Mouse (Mus musculus) megakaryocyte, embryonic 14.5 days (primary cell): Measurements from ENCODE around the gene Eci1. TPM values are rescaled to one million over a fixed set of nuclear protein-coding genes. Genes with fewer than 3 reads are reported as not detected.

Experiments used
- H3K27me3 ChIP-seq: replicated peaks from 2 replicates; pipeline ENCODE3; 2012; ENCODE audit warnings: inconsistent platforms
- H3K36me3 ChIP-seq: replicated peaks from 2 replicates; pipeline ENCODE3; 2012; ENCODE audit warnings: low read length, inconsistent platforms, mixed read lengths
- H3K4me1 ChIP-seq: 2 replicates; pipeline ENCODE4 v1.6.1; 2012; ENCODE audit warnings: inconsistent platforms
- H3K4me3 ChIP-seq: replicated peaks from 2 replicates; pipeline ENCODE3; 2012; ENCODE audit warnings: moderate library complexity, mild to moderate bottlenecking, inconsistent platforms
- H3K9me3 ChIP-seq: 2 replicates; pipeline ENCODE4 v1.6.1; 2012; ENCODE audit warnings: inconsistent platforms
- FLI1 ChIP-seq: IDR thresholded peaks from 2 replicates; pipeline ENCODE4 v1.6.1; 2012; ENCODE audit warnings: low read length, inconsistent platforms, mixed read lengths
- GATA1 ChIP-seq: IDR thresholded peaks from 3 replicates; pipeline ENCODE4 v1.6.1; 2012; ENCODE audit warnings: mixed read lengths, low read length, inconsistent platforms, borderline replicate concordance
- polyA plus RNA-seq: library from polyadenylated mRNA; stranded (reverse); fragments of >175 nt; gene quantifications from 2 replicates; pipeline ENCODE4 v1.2.3, GENCODE M21; 2012; ENCODE audit warnings: low replicate concordance; ENCODE audit not compliant: insufficient read depth

Eci1 gene
- polyA plus RNA-seq, result 11.7 and 67.7 TPM in 2 replicates

DNA sequence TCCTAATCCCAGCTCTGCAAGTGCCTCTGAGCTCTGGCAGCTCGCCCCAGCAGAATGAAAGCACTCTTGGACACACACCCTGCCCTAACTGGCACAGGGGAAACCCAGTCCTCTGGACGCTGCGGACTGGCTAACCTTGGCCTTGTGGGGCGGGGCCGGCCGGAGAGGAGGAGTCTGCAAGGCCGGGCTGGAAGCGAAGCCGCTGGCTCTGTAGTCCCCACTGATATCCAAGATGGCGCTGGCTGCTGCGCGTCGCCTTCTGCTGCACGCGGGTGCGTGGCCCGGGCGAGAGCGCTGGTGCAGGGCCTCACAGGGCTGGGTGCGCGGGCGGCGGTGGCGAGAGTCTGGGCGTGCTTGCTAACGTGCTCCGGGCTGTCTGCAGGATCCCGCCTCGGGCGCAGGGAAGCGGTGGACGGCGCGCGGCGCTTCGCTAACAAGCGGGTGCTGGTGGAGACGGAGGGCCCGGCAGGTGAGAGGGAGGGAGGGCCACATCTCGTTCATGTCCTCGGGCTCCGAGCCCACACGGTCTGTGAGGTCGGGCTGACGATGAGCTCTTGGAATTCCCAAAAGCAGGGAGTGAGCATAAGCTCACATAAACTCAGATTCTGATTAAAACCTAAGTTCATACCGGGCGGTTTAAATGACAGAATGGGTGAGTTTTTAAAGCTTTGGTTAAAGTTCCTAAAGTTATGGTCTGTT lies at the start of gene Eci1:
TSS of gene Eci1 (plus strand) at position 171 of the 699 bp plus-strand sequence.
- peaks cover 26% of the 10 kb centered on the region for H3K4me1 ChIP-seq
- TF ChIP-seq GATA1 (no peak), FLI1 (no peak)
- peak within 1 kb of the TSS; percentile 98 for H3K4me3 ChIP-seq
- H3K27me3 ChIP-seq, result no peaks in the 10 kb centered on the region
- H3K9me3 ChIP-seq, result no peaks in the 10 kb centered on the region
- H3K36me3 ChIP-seq, result peaks cover 54% of the 10 kb centered on the region

DNA sequence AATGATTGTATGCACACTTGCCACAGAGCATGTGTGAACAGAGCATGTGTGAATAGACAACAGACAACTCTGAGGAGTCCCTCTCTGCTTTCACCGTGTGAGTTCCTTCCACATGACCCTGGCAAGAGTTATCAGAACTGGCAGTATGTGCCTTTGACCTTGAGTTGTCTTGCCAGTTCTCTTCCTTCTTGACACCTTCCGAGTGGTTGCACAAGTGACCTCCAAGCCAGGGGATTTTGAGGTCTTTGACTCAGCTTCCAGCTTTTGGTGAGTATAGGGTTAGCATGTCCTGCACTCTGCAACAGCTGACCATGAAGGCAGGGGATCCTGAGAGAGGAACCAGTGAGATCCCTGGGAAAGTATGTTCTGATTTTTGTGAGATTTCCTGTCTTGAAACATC lies 47.9 kb upstream of the Eci1 start:
- no peak for TF ChIP-seq GATA1
- TF ChIP-seq FLI1, result no peak
- Histone ChIP-seq H3K9me3 (no peaks in the 10 kb centered on the region), H3K4me3 (no peak overlapping the region), H3K4me1 (peaks cover 34% of the 10 kb centered on the region), H3K27me3 (no peaks in the 10 kb centered on the region), H3K36me3 (peaks cover 91% of the 10 kb centered on the region)

DNA sequence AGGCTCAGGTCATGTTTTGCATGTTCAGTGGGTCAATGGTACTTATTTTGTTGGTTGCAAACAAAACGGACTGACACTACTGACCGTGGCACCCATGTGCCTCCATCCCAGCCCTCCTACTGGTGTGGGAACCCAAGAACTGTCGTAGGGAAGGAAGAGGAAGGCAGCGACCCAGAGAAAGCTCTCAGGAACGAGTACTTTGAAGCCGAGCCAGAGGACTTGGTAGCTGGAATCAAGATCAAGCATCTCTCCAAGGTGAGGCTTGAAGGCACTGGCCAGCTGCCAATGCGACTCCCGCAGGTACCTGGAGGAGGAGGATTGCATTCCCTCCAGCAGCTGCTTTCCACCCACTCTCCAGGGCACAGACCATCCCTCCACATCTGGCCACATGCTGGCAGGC lies 42.7 kb upstream of the Eci1 start:
- no peak for TF ChIP-seq FLI1
- TF ChIP-seq GATA1, result no peak
- no peaks in the 10 kb centered on the region for H3K27me3 ChIP-seq
- no peak overlapping the region for H3K4me3 ChIP-seq
- H3K9me3 ChIP-seq, result no peaks in the 10 kb centered on the region
- H3K36me3 ChIP-seq, result peaks cover 92% of the 10 kb centered on the region
- H3K4me1 ChIP-seq, result no peaks in the 10 kb centered on the region

DNA sequence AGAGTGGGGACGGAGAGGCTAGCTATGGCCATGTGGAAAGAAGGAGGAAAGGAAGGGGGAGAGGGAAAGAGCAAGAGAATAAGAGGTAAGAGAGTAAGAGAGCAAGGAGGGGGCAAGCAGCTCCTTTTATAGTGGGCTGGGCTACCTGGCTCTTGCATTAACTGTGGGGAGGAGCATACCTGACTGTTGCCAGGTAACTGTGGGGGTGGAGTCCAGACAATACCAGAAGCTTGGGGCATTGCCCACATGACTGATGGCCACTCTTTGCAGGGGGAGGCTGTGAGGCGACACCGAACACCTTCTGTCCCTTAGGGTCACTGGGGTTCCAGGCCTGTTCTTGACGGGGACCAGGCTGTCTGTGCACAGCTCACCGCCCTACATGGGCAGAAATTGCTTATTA lies 37.7 kb upstream of the Eci1 start:
- H3K4me1 ChIP-seq, result no peaks in the 10 kb centered on the region
- no peaks in the 10 kb centered on the region for H3K27me3 ChIP-seq
- no peak overlapping the region for H3K4me3 ChIP-seq
- peaks cover 97% of the 10 kb centered on the region for H3K36me3 ChIP-seq
- TF ChIP-seq GATA1 (no peak), FLI1 (no peak)
- no peaks in the 10 kb centered on the region for H3K9me3 ChIP-seq

DNA sequence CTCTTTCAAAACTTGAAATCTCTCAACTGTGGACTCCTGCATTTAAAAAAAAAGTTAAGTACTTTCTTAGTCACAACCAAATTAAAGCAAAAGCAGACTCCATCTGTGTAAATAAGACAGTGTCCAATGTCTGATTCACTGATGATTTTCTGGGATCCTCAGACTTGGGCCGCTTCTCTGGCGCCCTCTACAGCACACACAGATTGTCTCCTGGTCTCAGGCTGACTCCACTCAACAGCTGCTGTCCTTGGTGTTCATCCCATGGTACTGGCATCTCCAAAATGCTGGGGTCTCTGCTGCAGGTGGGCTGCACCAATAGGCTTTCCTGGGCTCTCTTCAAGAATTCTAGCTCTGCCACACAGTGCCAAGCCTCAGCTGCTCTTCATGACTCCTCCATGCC lies 36.6 kb upstream of the Eci1 start:
- TF ChIP-seq FLI1, result no peak
- TF ChIP-seq GATA1, result no peak
- H3K9me3 ChIP-seq, result no peaks in the 10 kb centered on the region
- H3K36me3 ChIP-seq, result peaks cover 94% of the 10 kb centered on the region
- no peak overlapping the region for H3K4me3 ChIP-seq
- H3K27me3 ChIP-seq, result no peaks in the 10 kb centered on the region
- H3K4me1 ChIP-seq, result no peaks in the 10 kb centered on the region

DNA sequence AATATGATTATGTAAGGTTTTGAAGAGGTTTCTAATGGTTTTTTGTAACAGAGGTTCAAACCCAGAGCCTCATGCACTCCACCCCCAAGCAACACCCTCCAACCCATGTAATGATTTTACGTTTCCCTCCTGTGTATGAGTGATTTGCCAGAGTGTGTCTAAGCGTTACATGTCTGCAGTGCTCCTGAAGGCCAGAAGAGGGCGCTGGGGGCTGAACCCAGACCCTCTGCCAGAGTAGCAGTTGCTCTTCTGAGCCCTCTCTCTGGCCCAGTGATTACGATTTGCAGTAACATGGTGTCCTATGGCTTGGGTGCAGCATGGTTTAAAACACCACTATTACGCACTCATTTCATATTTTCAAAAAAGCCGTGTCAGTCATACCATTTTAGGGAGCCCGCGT lies 35.3 kb upstream of the Eci1 start:
- H3K4me1 ChIP-seq, result no peaks in the 10 kb centered on the region
- TF ChIP-seq GATA1 (no peak), FLI1 (no peak)
- H3K27me3 ChIP-seq, result no peaks in the 10 kb centered on the region
- H3K4me3 ChIP-seq, result no peak overlapping the region
- H3K9me3 ChIP-seq, result no peaks in the 10 kb centered on the region
- peaks cover 92% of the 10 kb centered on the region for H3K36me3 ChIP-seq

DNA sequence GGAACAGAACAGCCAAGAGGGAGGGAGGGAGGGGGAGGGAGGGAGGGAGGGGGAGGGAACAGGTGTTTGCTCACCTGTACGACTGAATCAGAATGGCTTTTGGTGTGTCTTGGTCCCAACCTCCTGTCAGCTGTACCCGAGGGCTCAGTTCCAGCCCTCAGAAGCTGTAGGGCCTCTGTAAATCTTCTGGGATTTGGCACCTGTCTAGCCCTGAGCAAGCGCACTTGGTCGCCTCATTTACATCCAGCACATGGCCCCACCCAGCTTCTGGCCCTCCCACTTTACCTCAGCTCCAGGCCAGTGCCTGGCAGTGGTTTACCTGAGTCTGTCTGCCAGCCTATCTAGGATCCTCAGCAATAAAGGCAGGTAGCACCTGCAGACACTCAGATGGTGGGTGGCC lies 32.9 kb upstream of the Eci1 start:
- no peaks in the 10 kb centered on the region for H3K27me3 ChIP-seq
- H3K4me3 ChIP-seq, result no peak overlapping the region
- peaks cover 93% of the 10 kb centered on the region for H3K36me3 ChIP-seq
- TF ChIP-seq FLI1 (no peak), GATA1 (no peak)
- no peaks in the 10 kb centered on the region for H3K9me3 ChIP-seq
- H3K4me1 ChIP-seq, result peaks cover 9% of the 10 kb centered on the region; the same call in 1 of the 2 replicates

DNA sequence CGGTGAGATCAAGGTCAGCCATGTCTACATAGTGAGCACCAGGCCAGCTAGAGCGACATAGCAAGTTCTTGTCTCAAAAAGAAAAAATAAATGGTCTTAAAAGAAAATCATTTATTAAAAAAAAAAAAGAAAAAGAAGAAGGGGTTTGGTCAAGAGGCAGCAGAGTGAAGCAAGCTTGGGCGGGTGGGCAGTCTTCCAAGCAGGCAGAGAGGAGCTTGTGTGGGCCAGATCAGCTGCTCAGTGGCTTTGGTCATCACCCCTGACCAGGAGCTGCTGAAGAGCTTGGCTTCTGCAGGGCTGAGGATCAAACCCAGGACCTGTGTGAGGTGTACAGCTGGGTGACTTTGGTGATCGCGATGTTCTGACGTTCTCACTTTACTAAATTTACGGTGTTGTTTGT lies 32.0 kb upstream of the Eci1 start:
- TF ChIP-seq FLI1 (no peak), GATA1 (no peak)
- H3K36me3 ChIP-seq, result peaks cover 93% of the 10 kb centered on the region
- H3K4me3 ChIP-seq, result no peak overlapping the region
- no peaks in the 10 kb centered on the region for H3K9me3 ChIP-seq
- H3K4me1 ChIP-seq, result peaks cover 12% of the 10 kb centered on the region; the same call in 1 of the 2 replicates
- no peaks in the 10 kb centered on the region for H3K27me3 ChIP-seq

DNA sequence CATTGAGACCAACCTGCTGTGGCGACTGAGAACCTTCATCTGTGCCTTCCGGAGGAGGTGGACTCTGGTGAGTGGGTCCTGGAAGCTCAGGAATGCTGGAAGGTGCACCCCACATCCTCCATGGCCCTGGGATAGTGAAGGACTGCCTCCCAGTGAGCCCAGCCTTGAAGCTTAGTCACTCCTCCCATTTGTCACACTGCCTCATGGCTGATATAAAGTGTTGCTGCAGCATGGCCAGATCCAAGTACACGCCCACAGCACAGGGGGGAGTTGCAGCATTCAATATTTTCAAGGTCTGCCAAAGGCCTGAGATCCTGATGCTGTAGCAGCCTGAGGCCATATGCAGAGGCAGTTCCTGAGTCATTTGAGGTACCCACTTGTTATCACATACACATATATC lies 24.1 kb upstream of the Eci1 start:
- TF ChIP-seq FLI1, result no peak
- TF ChIP-seq GATA1, result no peak
- H3K36me3 ChIP-seq, result peaks cover 94% of the 10 kb centered on the region

DNA sequence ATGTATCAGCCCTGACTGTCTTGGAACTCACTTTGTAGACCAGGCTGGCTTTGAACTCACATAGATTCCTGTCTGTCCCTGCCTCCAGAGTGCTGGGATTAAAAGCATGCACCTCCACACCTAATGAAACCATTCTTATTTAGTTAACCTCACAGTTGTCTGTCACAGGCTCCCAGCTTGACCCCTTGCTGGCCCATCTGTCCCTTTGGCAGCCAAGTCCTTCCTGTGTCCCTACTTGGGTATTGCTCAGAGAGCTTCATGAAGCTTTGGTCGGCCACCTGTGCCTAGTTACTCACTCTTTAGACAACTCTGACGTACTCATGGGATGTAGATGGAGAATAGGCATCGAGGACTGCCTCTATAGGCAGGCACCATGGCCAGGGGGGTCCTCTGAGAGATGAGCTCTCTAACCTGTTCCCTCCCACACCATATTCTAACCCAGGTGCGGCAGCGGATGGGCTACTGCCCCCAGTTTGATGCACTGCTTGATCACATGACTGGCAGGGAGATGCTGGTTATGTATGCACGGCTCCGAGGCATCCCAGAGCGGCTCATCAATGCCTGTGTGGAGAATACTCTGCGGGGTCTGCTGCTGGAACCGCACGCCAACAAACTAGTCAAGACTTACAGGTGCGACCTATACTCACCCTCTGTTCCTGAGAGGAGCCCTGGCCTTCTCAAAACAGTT lies 19.2 kb upstream of the Eci1 start:
- TF ChIP-seq GATA1, result no peak
- no peak for TF ChIP-seq FLI1
- Histone ChIP-seq H3K9me3 (no peaks in the 10 kb centered on the region), H3K27me3 (no peaks in the 10 kb centered on the region), H3K4me1 (0 out of 2 replicates have a peak, but pooled peaks cover 3% of the 10 kb centered on the region), H3K36me3 (peaks cover 91% of the 10 kb centered on the region), H3K4me3 (no peak overlapping the region)

More for the DNA sequence above, 24.1 kb upstream of the Eci1 start:
- H3K4me3 ChIP-seq, result no peak overlapping the region
- no peaks in the 10 kb centered on the region for H3K9me3 ChIP-seq
- peaks cover 13% of the 10 kb centered on the region; the same call in 1 of the 2 replicates for H3K4me1 ChIP-seq
- no peaks in the 10 kb centered on the region for H3K27me3 ChIP-seq
